Mouse (Mus musculus): ENCODE results near the gene Morf4l1. TPM values are rescaled to one million over a fixed set of nuclear protein-coding genes. Genes with fewer than 3 reads are reported as not detected.
A peak's percentile ranks its signal among the peaks of the same experiment; 100 is the strongest.

Morf4l1 gene
- polyA plus RNA-seq, 2 experiments = 96.7 to 128 TPM

GRCm38 (mm10) chr9:90133562-90134355 lies 19.2 kb upstream of the Morf4l1 start:
- ATAC-seq (ENCODE audit: insufficient read depth) (no peak), DNase-seq (ENCODE audit: low read depth in 3 of 3, low spot score in 3 of 3) (no peak)
- no peak overlapping the region for H3K4me2 ChIP-seq (ENCODE audit: low read depth)
- H3K36me3 ChIP-seq (replicated peaks; ENCODE audit: control insufficient read depth, insufficient read depth, low read depth) = no peaks in the 10 kb centered on the region
- TF ChIP-seq CTCF (IDR thresholded peaks at IDR 0.05; ENCODE audit: low read depth) = no peak
- TF ChIP-seq EP300 (IDR thresholded peaks at IDR 0.05; ENCODE audit: low read depth) = no peak
- H3K4me3 ChIP-seq (ENCODE audit: insufficient read depth in 1 of 2, low read depth in 2 of 2, low read length in 2 of 2) = no peak overlapping the region
- no peaks in the 10 kb centered on the region for H3K9me3 ChIP-seq (ENCODE audit: control insufficient read depth, low read length)
- 0 out of 4 replicates have a peak, but pooled peaks cover 0 to 3% of the 10 kb centered on the region in 2 experiments for H3K4me1 ChIP-seq (replicated peaks; ENCODE audit: control insufficient read depth in 2 of 2, insufficient read depth in 2 of 2, low read length in 1 of 2)
- 63% methylated on average over 7 of the region's 7 CpGs for WGBS (ENCODE audit: insufficient replicate concordance)
- H3K9ac ChIP-seq (replicated peaks) = no peak overlapping the region
- H3K27ac ChIP-seq = no peak overlapping the region
- no peaks in the 10 kb centered on the region for H3K27me3 ChIP-seq (ENCODE audit: control insufficient read depth, insufficient read depth, low read length)

GRCm38 (mm10) chr9:90128636-90129201 lies 14.1 kb upstream of the Morf4l1 start:
- no peak overlapping the region for H3K9ac ChIP-seq (replicated peaks)
- DNase-seq (ENCODE audit: low read depth in 3 of 3, low spot score in 3 of 3) = no peak
- TF ChIP-seq EP300 (IDR thresholded peaks at IDR 0.05; ENCODE audit: low read depth) (no peak), CTCF (IDR thresholded peaks at IDR 0.05; ENCODE audit: low read depth) (no peak)
- no peaks in the 10 kb centered on the region for H3K27me3 ChIP-seq (ENCODE audit: control insufficient read depth, insufficient read depth, low read length)
- no peaks in the 10 kb centered on the region for H3K36me3 ChIP-seq (replicated peaks; ENCODE audit: control insufficient read depth, insufficient read depth, low read depth)
- H3K27ac ChIP-seq = no peak overlapping the region
- WGBS (ENCODE audit: insufficient replicate concordance) = 50% methylated on average over 6 of the region's 6 CpGs
- no peaks in the 10 kb centered on the region for H3K9me3 ChIP-seq (ENCODE audit: control insufficient read depth, low read length)
- H3K4me2 ChIP-seq (ENCODE audit: low read depth) = no peak overlapping the region
- H3K4me1 ChIP-seq (replicated peaks; ENCODE audit: control insufficient read depth in 2 of 2, insufficient read depth in 2 of 2, low read length in 1 of 2) = peaks cover 4% of the 10 kb centered on the region in 2 experiments; a peak in 2 of 4 replicates
- H3K4me3 ChIP-seq (ENCODE audit: insufficient read depth in 1 of 2, low read depth in 2 of 2, low read length in 2 of 2) = no peak overlapping the region
- no peak for ATAC-seq (ENCODE audit: insufficient read depth)

- WGBS (ENCODE audit: insufficient replicate concordance) = 43% methylated on average over 6 of the region's 6 CpGs
- Histone ChIP-seq H3K4me3 (ENCODE audit: insufficient read depth in 1 of 2, low read depth in 2 of 2, low read length in 2 of 2) (peak overlapping the region in 1 of 2 experiments; percentile 58; a peak in 2 of 4 replicates), H3K9me3 (ENCODE audit: control insufficient read depth, low read length) (no peaks in the 10 kb centered on the region), H3K27me3 (ENCODE audit: control insufficient read depth, insufficient read depth, low read length) (no peaks in the 10 kb centered on the region), H3K36me3 (replicated peaks; ENCODE audit: control insufficient read depth, insufficient read depth, low read depth) (no peaks in the 10 kb centered on the region), H3K4me1 (replicated peaks; ENCODE audit: control insufficient read depth in 2 of 2, insufficient read depth in 2 of 2, low read length in 1 of 2) (peaks cover 4% of the 10 kb centered on the region in 2 experiments; a peak in 2 of 4 replicates), H3K4me2 (ENCODE audit: low read depth) (peak overlapping the region; percentile 80), H3K27ac (no peak overlapping the region), H3K9ac (replicated peaks) (no peak overlapping the region)
- DNase-seq (ENCODE audit: low read depth in 3 of 3, low spot score in 3 of 3) (no peak), ATAC-seq (ENCODE audit: insufficient read depth) (no peak)
- TF ChIP-seq EP300 (IDR thresholded peaks at IDR 0.05; ENCODE audit: low read depth) (no peak), CTCF (IDR thresholded peaks at IDR 0.05; ENCODE audit: low read depth) (no peak)
These were observed 12.6 kb upstream of the Morf4l1 start for GRCm38 (mm10) chr9:90127146-90127545.

- DNase-seq (ENCODE audit: low read depth in 3 of 3, low spot score in 3 of 3) = peak; percentile 79 to 81 (median 79)
- Histone ChIP-seq H3K27me3 (ENCODE audit: control insufficient read depth, insufficient read depth, low read length) (no peaks in the 10 kb centered on the region), H3K4me3 (ENCODE audit: insufficient read depth in 1 of 2, low read depth in 2 of 2, low read length in 2 of 2) (peak overlapping the region; percentile 48 to 58), H3K4me1 (replicated peaks; ENCODE audit: control insufficient read depth in 2 of 2, insufficient read depth in 2 of 2, low read length in 1 of 2) (peaks cover 4% of the 10 kb centered on the region in 2 experiments; a peak in 2 of 4 replicates), H3K36me3 (replicated peaks; ENCODE audit: control insufficient read depth, insufficient read depth, low read depth) (no peaks in the 10 kb centered on the region), H3K27ac (peak overlapping the region; percentile 50; the same call in 1 of the 2 replicates), H3K4me2 (ENCODE audit: low read depth) (peak overlapping the region; percentile 80), H3K9ac (replicated peaks) (peak overlapping the region; percentile 66), H3K9me3 (ENCODE audit: control insufficient read depth, low read length) (no peaks in the 10 kb centered on the region)
- peak; percentile 94 for ATAC-seq (ENCODE audit: insufficient read depth)
- WGBS (ENCODE audit: insufficient replicate concordance) = under 1% methylated on average over 30 of the region's 30 CpGs
- peak; percentile 11; the same call in 1 of the 2 replicates for TF ChIP-seq EP300 (IDR thresholded peaks at IDR 0.05; ENCODE audit: low read depth)
- TF ChIP-seq CTCF (IDR thresholded peaks at IDR 0.05; ENCODE audit: low read depth) = peak; percentile 74
These were observed 11.9 kb upstream of the Morf4l1 start for GRCm38 (mm10) chr9:90126260-90127010.

Measured in liver, embryonic 14.5 days (tissue).